Mouse (Mus musculus): Measurements from ENCODE around the gene Hephl1. TPM values are rescaled to one million over a fixed set of nuclear protein-coding genes. Genes with fewer than 3 reads are reported as not detected.
A peak's percentile ranks its signal among the peaks of the same experiment; 100 is the strongest.

The Hephl1 gene
- polyA plus RNA-seq, 1 experiment from 2014 or later, result 0.31 TPM

DNA sequence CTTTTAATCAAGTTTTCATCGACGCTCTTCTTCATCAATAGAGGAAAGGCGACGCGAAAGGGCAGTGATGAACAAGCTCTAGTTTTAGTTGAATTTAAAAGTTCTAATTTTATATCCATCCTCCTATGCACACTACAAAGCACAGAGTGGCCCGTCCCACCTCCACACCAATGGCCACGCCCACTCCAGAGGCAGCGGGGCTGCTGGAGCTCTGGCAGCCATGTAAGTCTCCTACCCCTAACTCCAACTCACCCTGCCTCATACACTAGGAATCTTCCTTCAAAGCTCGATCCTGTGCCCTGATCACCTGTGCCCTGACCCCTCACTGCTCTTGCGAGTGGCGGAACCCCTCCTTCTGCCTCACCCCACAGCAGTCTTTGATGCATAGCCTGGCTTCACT is 70.4 kb downstream of the Hephl1 start:
- WGBS, result 90% methylated on average over 11 of the region's 11 CpGs
- no peak overlapping the region for H3K9ac ChIP-seq (ENCODE audit: low read depth, low read length)

DNA sequence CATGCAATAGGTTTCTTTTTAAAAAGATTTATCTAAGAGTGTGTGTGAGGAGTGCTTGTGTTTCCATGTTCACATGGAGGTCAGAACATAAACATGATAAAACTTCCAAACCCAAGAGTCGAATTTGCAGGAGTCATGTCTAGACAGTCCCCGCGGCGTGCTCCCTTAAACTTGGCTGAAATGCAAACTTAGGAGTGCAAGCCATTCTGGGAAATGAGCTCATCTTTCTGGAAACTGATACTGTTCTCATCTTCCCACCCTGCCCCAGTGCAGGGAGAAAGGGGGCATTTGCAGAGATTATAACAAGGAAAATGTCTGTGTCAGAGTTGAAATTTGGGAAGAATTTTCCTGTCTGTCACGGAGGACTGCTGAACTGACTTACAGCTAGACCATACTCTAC is 72.1 kb downstream of the Hephl1 start:
- H3K27ac ChIP-seq (replicated peaks; ENCODE audit: low read depth, low read length), result no peak overlapping the region
- H3K27me3 ChIP-seq (replicated peaks; ENCODE audit: control insufficient read depth, insufficient read depth, low read length), result no peaks in the 10 kb centered on the region
- peaks cover 8% of the 10 kb centered on the region for H3K4me1 ChIP-seq (ENCODE audit: control insufficient read depth, insufficient read depth, low read length)
- WGBS, result 78% methylated on average over 5 of the region's 5 CpGs
- no peak for DNase-seq (ENCODE audit: low spot score)
- H3K9me3 ChIP-seq (ENCODE audit: control insufficient read depth, low read length), result no peaks in the 10 kb centered on the region
- H3K36me3 ChIP-seq (ENCODE audit: control insufficient read depth, insufficient read depth, low read length), result no peaks in the 10 kb centered on the region
- ATAC-seq (ENCODE audit: low read depth), result no peak
- H3K9ac ChIP-seq (ENCODE audit: low read depth, low read length), result no peak overlapping the region
- no peak overlapping the region for H3K4me2 ChIP-seq (ENCODE audit: low read depth, low read length)
- no peak overlapping the region for H3K4me3 ChIP-seq (ENCODE audit: low read depth, low read length)

More for the DNA sequence above, 70.4 kb downstream of the Hephl1 start:
- Histone ChIP-seq H3K4me1 (ENCODE audit: control insufficient read depth, insufficient read depth, low read length) (peaks cover 8% of the 10 kb centered on the region), H3K27ac (replicated peaks; ENCODE audit: low read depth, low read length) (no peak overlapping the region), H3K27me3 (replicated peaks; ENCODE audit: control insufficient read depth, insufficient read depth, low read length) (no peaks in the 10 kb centered on the region), H3K4me2 (ENCODE audit: low read depth, low read length) (no peak overlapping the region), H3K36me3 (ENCODE audit: control insufficient read depth, insufficient read depth, low read length) (no peaks in the 10 kb centered on the region), H3K4me3 (ENCODE audit: low read depth, low read length) (no peak overlapping the region), H3K9me3 (ENCODE audit: control insufficient read depth, low read length) (no peaks in the 10 kb centered on the region)
- no peak for DNase-seq (ENCODE audit: low spot score)
- ATAC-seq (ENCODE audit: low read depth), result no peak

DNA sequence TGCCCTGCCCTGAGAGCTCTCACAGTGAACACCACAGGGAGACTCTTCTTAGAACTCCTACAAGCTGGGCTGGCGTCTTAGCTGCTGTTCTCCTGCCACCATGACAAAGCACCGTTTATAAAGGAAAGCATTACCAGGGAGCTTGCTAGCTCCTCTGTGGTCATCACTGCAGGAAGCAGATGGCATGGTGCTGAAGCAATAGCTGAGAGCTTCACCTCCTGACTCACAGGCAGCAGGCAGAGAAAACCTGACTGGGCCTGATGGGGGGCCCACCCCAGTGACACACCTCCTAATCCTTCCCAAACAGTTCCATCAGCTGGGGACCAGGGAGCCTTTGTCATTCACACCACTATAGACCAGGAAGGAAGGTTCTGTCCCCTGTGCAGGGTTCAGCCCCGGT is 74.2 kb downstream of the Hephl1 start:
- Histone ChIP-seq H3K9me3 (ENCODE audit: control insufficient read depth, low read length) (no peaks in the 10 kb centered on the region), H3K4me2 (ENCODE audit: low read depth, low read length) (no peak overlapping the region), H3K27me3 (replicated peaks; ENCODE audit: control insufficient read depth, insufficient read depth, low read length) (no peaks in the 10 kb centered on the region), H3K27ac (replicated peaks; ENCODE audit: low read depth, low read length) (no peak overlapping the region), H3K4me3 (ENCODE audit: low read depth, low read length) (no peak overlapping the region), H3K9ac (ENCODE audit: low read depth, low read length) (no peak overlapping the region), H3K4me1 (ENCODE audit: control insufficient read depth, insufficient read depth, low read length) (no peaks in the 10 kb centered on the region), H3K36me3 (ENCODE audit: control insufficient read depth, insufficient read depth, low read length) (no peaks in the 10 kb centered on the region)
- DNase-seq (ENCODE audit: low spot score), result no peak
- 49% methylated on average over 3 of the region's 3 CpGs for WGBS
- ATAC-seq (ENCODE audit: low read depth), result 0 out of 2 replicates have a peak, but pooled peaks have one; percentile 19

DNA sequence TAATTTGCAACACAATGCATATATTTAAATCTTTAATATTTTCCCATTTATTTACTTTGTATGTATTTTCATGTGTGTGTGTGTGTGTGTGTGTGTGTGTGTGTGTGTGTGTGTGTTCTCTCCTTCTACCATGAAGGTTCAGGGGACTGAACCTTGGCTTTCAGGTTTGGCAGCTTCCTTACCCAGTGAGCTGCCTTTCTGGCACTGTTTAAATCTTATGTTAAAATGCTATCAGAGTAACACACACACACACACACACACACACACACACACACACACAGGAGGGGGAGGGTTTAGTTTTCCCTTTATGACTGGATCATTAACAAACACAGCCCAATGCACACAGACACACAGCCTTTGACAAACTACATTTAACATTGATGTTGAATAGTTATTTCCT is 74.7 kb downstream of the Hephl1 start:
- H3K4me3 ChIP-seq (ENCODE audit: low read depth, low read length), result no peak overlapping the region
- H3K27ac ChIP-seq (replicated peaks; ENCODE audit: low read depth, low read length), result no peak overlapping the region
- H3K9ac ChIP-seq (ENCODE audit: low read depth, low read length), result no peak overlapping the region
- ATAC-seq (ENCODE audit: low read depth) (no peak), DNase-seq (ENCODE audit: low spot score) (peak; percentile 59)
- no peaks in the 10 kb centered on the region for H3K27me3 ChIP-seq (replicated peaks; ENCODE audit: control insufficient read depth, insufficient read depth, low read length)
- no peaks in the 10 kb centered on the region for H3K36me3 ChIP-seq (ENCODE audit: control insufficient read depth, insufficient read depth, low read length)
- H3K4me1 ChIP-seq (ENCODE audit: control insufficient read depth, insufficient read depth, low read length), result no peaks in the 10 kb centered on the region
- no peaks in the 10 kb centered on the region for H3K9me3 ChIP-seq (ENCODE audit: control insufficient read depth, low read length)
- H3K4me2 ChIP-seq (ENCODE audit: low read depth, low read length), result no peak overlapping the region

DNA sequence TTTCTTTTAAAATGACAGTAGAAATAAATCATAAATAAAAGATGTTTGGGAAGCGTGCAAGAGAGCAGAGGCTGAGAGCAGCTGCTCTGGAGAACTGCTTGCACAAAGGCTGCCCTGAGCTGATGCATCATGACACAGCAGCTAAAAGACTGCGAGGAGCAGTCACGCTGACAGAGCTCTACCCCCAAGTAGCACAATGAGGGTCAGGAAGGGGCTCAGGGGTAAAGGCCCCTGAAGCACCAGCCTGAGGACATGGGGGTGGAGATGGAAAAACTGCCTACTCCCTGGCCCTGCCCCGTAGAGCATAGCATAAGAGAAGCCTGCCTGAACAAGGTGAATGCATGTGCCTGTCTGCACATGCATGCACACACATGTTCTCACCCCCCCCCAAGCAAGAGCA is 75.1 kb downstream of the Hephl1 start:
- H3K9ac ChIP-seq (ENCODE audit: low read depth, low read length), result peak overlapping the region; percentile 38; the same call in 1 of the 2 replicates
- DNase-seq (ENCODE audit: low spot score) (peak; percentile 38), ATAC-seq (ENCODE audit: low read depth) (peak; percentile 53)
- no peaks in the 10 kb centered on the region for H3K27me3 ChIP-seq (replicated peaks; ENCODE audit: control insufficient read depth, insufficient read depth, low read length)
- H3K4me1 ChIP-seq (ENCODE audit: control insufficient read depth, insufficient read depth, low read length), result no peaks in the 10 kb centered on the region
- H3K4me2 ChIP-seq (ENCODE audit: low read depth, low read length), result no peak overlapping the region
- H3K9me3 ChIP-seq (ENCODE audit: control insufficient read depth, low read length), result no peaks in the 10 kb centered on the region
- no peak overlapping the region for H3K4me3 ChIP-seq (ENCODE audit: low read depth, low read length)
- H3K36me3 ChIP-seq (ENCODE audit: control insufficient read depth, insufficient read depth, low read length), result no peaks in the 10 kb centered on the region
- no peak overlapping the region for H3K27ac ChIP-seq (replicated peaks; ENCODE audit: low read depth, low read length)
- WGBS, result 44% methylated on average over 4 of the region's 4 CpGs

DNA sequence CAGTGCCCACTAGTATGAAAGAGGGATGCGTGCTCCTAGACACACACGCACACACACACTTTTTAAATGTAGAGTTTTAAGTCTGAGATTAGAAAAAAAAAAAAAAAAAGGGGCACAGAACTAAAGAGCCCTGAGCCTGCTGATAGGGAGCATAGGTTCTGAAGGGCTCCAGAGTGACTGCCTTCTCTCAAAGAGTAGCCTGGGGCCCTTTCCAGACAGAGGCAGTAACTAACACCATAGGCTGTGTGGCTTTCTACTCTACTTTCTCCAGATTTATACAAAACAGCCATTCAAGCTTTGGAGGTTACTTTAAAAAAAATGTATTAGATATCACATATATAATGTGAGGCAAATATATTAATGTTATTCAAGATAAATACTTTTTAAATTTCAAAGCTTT is 75.5 kb downstream of the Hephl1 start:
- Histone ChIP-seq H3K9me3 (ENCODE audit: control insufficient read depth, low read length) (no peaks in the 10 kb centered on the region), H3K4me2 (ENCODE audit: low read depth, low read length) (no peak overlapping the region), H3K9ac (ENCODE audit: low read depth, low read length) (no peak overlapping the region), H3K27me3 (replicated peaks; ENCODE audit: control insufficient read depth, insufficient read depth, low read length) (no peaks in the 10 kb centered on the region), H3K36me3 (ENCODE audit: control insufficient read depth, insufficient read depth, low read length) (no peaks in the 10 kb centered on the region), H3K27ac (replicated peaks; ENCODE audit: low read depth, low read length) (no peak overlapping the region), H3K4me3 (ENCODE audit: low read depth, low read length) (no peak overlapping the region), H3K4me1 (ENCODE audit: control insufficient read depth, insufficient read depth, low read length) (no peaks in the 10 kb centered on the region)
- no peak for DNase-seq (ENCODE audit: low spot score)
- ATAC-seq (ENCODE audit: low read depth), result no peak
- 90% methylated on average over 2 of the region's 2 CpGs for WGBS

DNA sequence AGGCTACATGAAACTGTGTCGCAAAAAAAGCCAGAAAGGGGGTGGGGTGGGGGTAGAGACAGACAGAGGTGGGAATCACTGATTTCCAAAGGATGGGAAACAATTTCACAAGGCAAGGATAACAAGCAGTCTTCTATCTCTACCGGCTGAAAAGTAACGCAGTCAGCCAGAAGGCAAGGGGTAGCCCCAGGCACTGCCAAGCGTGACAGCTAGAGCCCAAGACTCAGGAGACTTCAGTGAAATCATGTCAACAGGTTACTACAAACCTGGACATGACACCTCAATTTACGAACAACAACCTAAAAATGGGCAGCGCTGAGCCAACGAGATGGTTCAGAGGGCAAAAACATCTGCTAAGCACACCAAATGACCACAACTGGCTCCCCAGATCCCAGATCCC is 75.9 kb downstream of the Hephl1 start:
- H3K9me3 ChIP-seq (ENCODE audit: control insufficient read depth, low read length), result no peaks in the 10 kb centered on the region
- ATAC-seq (ENCODE audit: low read depth), result no peak
- no peak for DNase-seq (ENCODE audit: low spot score)
- WGBS, result 73% methylated on average over 7 of the region's 7 CpGs
- no peak overlapping the region for H3K4me2 ChIP-seq (ENCODE audit: low read depth, low read length)
- no peak overlapping the region for H3K27ac ChIP-seq (replicated peaks; ENCODE audit: low read depth, low read length)
- no peaks in the 10 kb centered on the region for H3K27me3 ChIP-seq (replicated peaks; ENCODE audit: control insufficient read depth, insufficient read depth, low read length)
- no peak overlapping the region for H3K4me3 ChIP-seq (ENCODE audit: low read depth, low read length)
- no peak overlapping the region for H3K9ac ChIP-seq (ENCODE audit: low read depth, low read length)
- H3K36me3 ChIP-seq (ENCODE audit: control insufficient read depth, insufficient read depth, low read length), result no peaks in the 10 kb centered on the region
- no peaks in the 10 kb centered on the region for H3K4me1 ChIP-seq (ENCODE audit: control insufficient read depth, insufficient read depth, low read length)

DNA sequence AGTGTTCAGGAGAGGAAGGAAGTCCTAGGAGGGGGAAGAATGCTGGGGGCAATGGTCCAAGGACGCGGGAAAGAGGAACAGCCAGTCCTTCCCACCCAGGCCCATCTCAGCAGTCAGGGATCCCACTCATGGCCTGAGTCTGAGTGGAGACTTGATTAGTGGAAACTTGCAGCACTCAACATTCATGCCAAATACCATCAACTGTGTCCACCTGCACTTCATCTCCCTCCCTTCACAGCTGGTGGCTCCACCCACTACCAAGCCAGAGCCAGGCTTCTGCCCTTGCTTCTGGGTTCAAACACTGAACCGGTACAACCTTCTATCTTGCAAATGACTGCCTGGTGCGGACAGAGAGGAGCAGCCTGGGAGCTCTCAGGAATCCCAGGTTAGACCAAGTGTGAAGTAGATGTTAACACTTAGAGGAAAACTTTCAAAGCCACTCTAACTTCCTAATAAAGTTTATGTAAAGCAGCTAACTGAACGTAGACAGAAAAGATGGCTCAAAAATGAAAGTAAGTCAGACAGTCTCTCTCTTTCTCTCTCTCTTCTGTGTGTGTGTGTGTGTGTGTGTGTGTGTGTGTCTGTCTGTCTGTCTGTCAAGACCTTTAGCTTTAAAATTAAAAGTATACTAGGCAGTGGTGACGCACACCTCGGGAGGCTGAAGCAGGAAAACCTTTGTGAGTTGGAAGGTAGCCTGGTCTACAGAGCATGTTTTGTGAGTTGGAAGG is 77.2 kb downstream of the Hephl1 start:
- no peak for ATAC-seq (ENCODE audit: low read depth)
- WGBS, result 85% methylated on average over 7 of the region's 7 CpGs

DNA sequence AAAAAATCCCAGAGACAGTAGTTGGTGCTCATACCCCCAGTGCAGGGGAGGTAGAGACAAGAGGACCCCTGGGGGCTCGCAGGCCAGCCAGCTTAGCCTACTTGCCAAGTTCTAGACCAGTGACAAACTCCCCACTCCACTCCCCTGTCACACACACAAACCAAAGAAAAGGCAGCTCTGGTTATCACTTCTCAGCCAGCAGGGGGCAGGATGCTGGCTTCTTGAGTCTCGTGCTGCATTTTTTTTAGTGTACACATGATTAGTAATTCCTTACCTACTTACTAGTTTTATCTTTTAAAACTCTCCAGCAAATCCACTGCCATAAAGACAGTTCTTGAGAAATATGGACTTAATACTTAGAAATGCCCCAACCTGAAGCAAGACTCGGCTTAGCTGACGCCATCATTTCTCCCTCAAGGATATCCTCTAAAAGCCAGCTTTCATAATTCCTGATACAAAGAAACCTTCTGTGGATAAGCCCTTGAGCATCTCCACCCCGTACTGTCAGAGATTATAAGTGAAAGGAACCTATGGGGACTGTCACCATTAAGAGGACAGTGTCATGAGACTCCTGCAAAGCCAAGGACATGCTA is 78.2 kb downstream of the Hephl1 start:
- WGBS, result 72% methylated on average over 5 of the region's 5 CpGs
- peak; percentile 45 for DNase-seq (ENCODE audit: low spot score)
- H3K4me2 ChIP-seq (ENCODE audit: low read depth, low read length), result no peak overlapping the region

More for the DNA sequence above, 77.2 kb downstream of the Hephl1 start:
- Histone ChIP-seq H3K27me3 (replicated peaks; ENCODE audit: control insufficient read depth, insufficient read depth, low read length) (no peaks in the 10 kb centered on the region), H3K4me3 (ENCODE audit: low read depth, low read length) (no peak overlapping the region), H3K9ac (ENCODE audit: low read depth, low read length) (no peak overlapping the region), H3K4me2 (ENCODE audit: low read depth, low read length) (no peak overlapping the region), H3K36me3 (ENCODE audit: control insufficient read depth, insufficient read depth, low read length) (no peaks in the 10 kb centered on the region), H3K27ac (replicated peaks; ENCODE audit: low read depth, low read length) (0 out of 2 replicates have a peak overlapping the region, but pooled peaks have one; percentile 6), H3K4me1 (ENCODE audit: control insufficient read depth, insufficient read depth, low read length) (no peaks in the 10 kb centered on the region), H3K9me3 (ENCODE audit: control insufficient read depth, low read length) (no peaks in the 10 kb centered on the region)
- no peak for DNase-seq (ENCODE audit: low spot score)

More for the DNA sequence above, 78.2 kb downstream of the Hephl1 start:
- no peaks in the 10 kb centered on the region for H3K27me3 ChIP-seq (replicated peaks; ENCODE audit: control insufficient read depth, insufficient read depth, low read length)
- no peak overlapping the region for H3K27ac ChIP-seq (replicated peaks; ENCODE audit: low read depth, low read length)
- H3K9me3 ChIP-seq (ENCODE audit: control insufficient read depth, low read length), result no peaks in the 10 kb centered on the region
- H3K9ac ChIP-seq (ENCODE audit: low read depth, low read length), result no peak overlapping the region
- H3K36me3 ChIP-seq (ENCODE audit: control insufficient read depth, insufficient read depth, low read length), result no peaks in the 10 kb centered on the region
- no peak overlapping the region for H3K4me3 ChIP-seq (ENCODE audit: low read depth, low read length)
- H3K4me1 ChIP-seq (ENCODE audit: control insufficient read depth, insufficient read depth, low read length), result no peaks in the 10 kb centered on the region
- no peak for ATAC-seq (ENCODE audit: low read depth)

Data from embryonic facial prominence, embryonic 14.5 days (tissue).